Mouse (Mus musculus): ENCODE data around the gene Zfyve28.

- TF ChIP-seq CTCF (IDR thresholded peaks at IDR 0.05; ENCODE audit: borderline replicate concordance, extremely low read depth, insufficient read depth, insufficient read length) (peak; percentile 72), POLR2A (IDR thresholded peaks at IDR 0.05; ENCODE audit: borderline replicate concordance, extremely low read depth, insufficient read depth, insufficient read length, poor library complexity, severe bottlenecking) (no peak)
Measured at GRCm38 (mm10) chr5:34235898-34236420, 52.3 kb downstream of the Zfyve28 start.
